Mouse (Mus musculus) ES-E14 (cell line): ENCODE measurements around the gene Lyl1.

Source experiments
- MAFK ChIP-seq: IDR thresholded peaks from 2 replicates; pipeline ENCODE4 v1.6.1; 2014; ENCODE audit warnings: mild to moderate bottlenecking, low read depth, low read length, inconsistent platforms; ENCODE audit not compliant: insufficient read depth
- ZC3H11A ChIP-seq: IDR thresholded peaks from 2 replicates; pipeline ENCODE4 v1.6.1; 2012; ENCODE audit warnings: low read depth, mild to moderate bottlenecking, inconsistent platforms, low read length, borderline replicate concordance
- ZNF384 ChIP-seq: IDR thresholded peaks from 2 replicates; pipeline ENCODE4 v1.6.1; 2012; ENCODE audit warnings: low read depth, low read length, inconsistent platforms

- TF ChIP-seq MAFK (no peak), ZC3H11A (no peak), ZNF384 (no peak)
Measured at GRCm38 (mm10) chr8:84684537-84684936, 16.7 kb upstream of the Lyl1 start.
